ENCODE assay signal across 8 mouse cellular contexts in the genomic region with DNA sequence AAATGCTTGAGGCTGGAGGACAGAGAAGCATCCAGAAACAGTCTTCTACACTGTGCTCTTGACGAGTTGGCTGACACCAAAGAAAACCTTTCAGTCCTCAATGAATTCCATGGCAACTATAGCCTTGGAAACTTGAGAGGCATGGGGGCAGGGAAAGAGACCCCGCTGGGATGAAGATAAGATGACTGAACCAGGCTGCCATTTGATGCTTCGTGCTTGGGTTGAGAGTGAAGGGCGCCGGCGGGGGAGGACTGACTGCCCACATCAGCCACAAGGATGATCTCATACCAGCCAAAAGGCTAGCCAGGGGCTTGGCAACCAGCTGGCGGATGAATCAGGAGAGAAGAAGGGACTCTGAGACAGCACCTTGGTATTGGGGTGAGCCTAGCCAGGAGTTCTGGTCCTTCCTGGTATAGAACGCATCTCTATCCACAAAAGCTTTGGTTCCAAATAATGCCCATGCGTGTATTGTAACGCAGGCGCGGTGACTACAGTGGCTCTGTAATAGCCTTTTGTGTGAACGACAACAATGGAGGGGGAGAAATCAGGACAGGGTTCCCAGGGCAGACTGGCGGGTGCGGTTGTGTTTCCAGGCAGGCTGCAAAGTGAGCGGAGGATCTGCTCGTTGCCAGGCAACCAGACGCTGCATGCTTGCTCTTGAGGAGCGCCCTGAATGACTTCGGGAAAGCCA. TPM values are rescaled to one million over a fixed set of nuclear protein-coding genes. Genes with fewer than 3 reads are reported as not detected.
A peak's percentile ranks its signal among the peaks of the same experiment; 100 is the strongest.
DNase-seq lines count a peak whose midpoint lies in the region; ATAC-seq and TF ChIP-seq lines count a peak whose summit lies in the region.

No protein-coding gene starts in this region.

- no peak for TF ChIP-seq POLR2A in cerebellum, adult 2 months (IDR thresholded peaks at IDR 0.05; ENCODE audit: borderline replicate concordance, insufficient read depth, low read length)

- H3K9me3 ChIP-seq in forebrain, postnatal 0 days (ENCODE audit: low read length), result no peaks in the 10 kb centered on the region

- peak; percentile 89 for DNase-seq in ES-CJ7 (ENCODE audit: low read depth, low spot score)
- peak; percentile 28 for DNase-seq in cerebellum, adult 2 months
- DNase-seq in forebrain, postnatal 0 days, result peak; percentile 92
- peak; percentile 54 for DNase-seq in heart, postnatal 25 days (ENCODE audit: low spot score)
- peak; percentile 63 to 74 for DNase-seq in layer of hippocampus, adult 2 months (ENCODE audit: low spot score in 2 of 2)
- peak; percentile 50 to 64 for DNase-seq in lung, adult 18-20 months
- DNase-seq in ovary, postnatal 14 days (ENCODE audit: low spot score), result peak; percentile 39
- DNase-seq in T-cell, adult 2 months (ENCODE audit: low spot score), result no peak

- intact Hi-C loops in heart, postnatal 25 days (cut with DNase I), result loop anchor here (5.0 kb wide), 1 partner anchor 120 kb away; a partner anchor contains a TSS

- H3K27ac ChIP-seq in cerebellum, adult 2 months (ENCODE audit: insufficient read depth, low read length), result no peak overlapping the region
- peak overlapping the region; percentile 77 for H3K27ac ChIP-seq in forebrain, postnatal 0 days (ENCODE audit: low read depth, low read length)
- peak overlapping the region; percentile 70 for H3K27ac ChIP-seq in layer of hippocampus, adult 2 months

- H3K9ac ChIP-seq in forebrain, postnatal 0 days, result peak overlapping the region; percentile 50

- 2% methylated on average over 20 of the region's 20 CpGs for WGBS in cerebellum, adult 2 months
- WGBS in forebrain, postnatal 0 days, result 2% methylated on average over 20 of the region's 20 CpGs

- peak overlapping the region; percentile 51 for H3K4me2 ChIP-seq in forebrain, postnatal 0 days (ENCODE audit: low read depth)

- ATAC-seq in forebrain, postnatal 0 days, result peak; percentile 95

- TF ChIP-seq CTCF in cerebellum, adult 2 months (IDR thresholded peaks at IDR 0.05; ENCODE audit: borderline replicate concordance, insufficient read depth, low read depth, low read length), result no peak
- TF ChIP-seq CTCF in forebrain, postnatal 0 days (IDR thresholded peaks at IDR 0.05; ENCODE audit: low read depth), result no peak
- no peak for TF ChIP-seq CTCF in layer of hippocampus, adult 2 months (conservative IDR thresholded peaks at IDR 0.05)

- H3K4me1 ChIP-seq in cerebellum, adult 2 months (ENCODE audit: control insufficient read depth, insufficient read depth, low read length), result no peaks in the 10 kb centered on the region
- H3K4me1 ChIP-seq in forebrain, postnatal 0 days (ENCODE audit: insufficient read depth), result peaks cover 7% of the 10 kb centered on the region

- H3K36me3 ChIP-seq in forebrain, postnatal 0 days (ENCODE audit: insufficient read depth), result no peaks in the 10 kb centered on the region

- no peaks in the 10 kb centered on the region for H3K27me3 ChIP-seq in cerebellum, adult 2 months (ENCODE audit: control insufficient read depth, insufficient read depth, low read length)
- H3K27me3 ChIP-seq in forebrain, postnatal 0 days (ENCODE audit: insufficient read depth, low read length), result no peaks in the 10 kb centered on the region

- H3K4me3 ChIP-seq in cerebellum, adult 2 months (replicated peaks; ENCODE audit: insufficient read depth, low read depth, low read length), result no peak overlapping the region
- H3K4me3 ChIP-seq in forebrain, postnatal 0 days (ENCODE audit: low read depth, low read length), result peak overlapping the region; percentile 32
- peak overlapping the region; percentile 45 for H3K4me3 ChIP-seq in layer of hippocampus, adult 2 months

RNA-seq across cellular contexts. Expression of a gene that starts 55.0 kb away (rescaled TPM):
- polyA plus RNA-seq in cerebellum, adult 2 months (2012; rRNA removed), result 44.8 and 45.4 TPM in 2 replicates
- total RNA-seq in forebrain, postnatal 0 days (2014; rRNA removed), result 90.4 and 101 TPM in 2 replicates
- polyA plus RNA-seq in forebrain, postnatal 0 days (2015; fragmentation: Nextera tagmentation; extraction: Ambion mirVana), result 128 and 130 TPM in 2 replicates
- 10 to 100 TPM; 61.0 to 63.0 TPM for total RNA-seq in heart, postnatal 25 days (2021)
- 10 to 100 TPM; 66.3 to 68.0 TPM for total RNA-seq in layer of hippocampus, adult 2 months (2021)
